Mouse (Mus musculus) heart, adult 2 months (tissue): ENCODE results near the gene Fbxw2.
"Not testable (repeated sequence)": the region's sequence is repeated elsewhere in the genome, so short reads cannot be mapped to it uniquely, and the experiment has no call there.

Source experiments
- CTCF ChIP-seq: fragments of 200-600 bp; IDR thresholded peaks from 2 replicates; pipeline ENCODE4 v1.8.1; 2022; ENCODE audit warnings: antibody characterized with exemption, mild to moderate bottlenecking, moderate library complexity
- EP300 ChIP-seq: fragments of 200-500 bp; IDR thresholded peaks from 2 replicates; pipeline ENCODE4 v1.6.1; 2011; ENCODE audit warnings: low read depth, low read length, control low read depth; ENCODE audit not compliant: insufficient read depth
- POLR2A ChIP-seq: fragments of 200-500 bp; IDR thresholded peaks from 2 replicates; pipeline ENCODE4 v1.6.1; 2011; ENCODE audit warnings: mild to moderate bottlenecking, low read depth, low read length, control low read depth; ENCODE audit not compliant: insufficient read depth

DNA sequence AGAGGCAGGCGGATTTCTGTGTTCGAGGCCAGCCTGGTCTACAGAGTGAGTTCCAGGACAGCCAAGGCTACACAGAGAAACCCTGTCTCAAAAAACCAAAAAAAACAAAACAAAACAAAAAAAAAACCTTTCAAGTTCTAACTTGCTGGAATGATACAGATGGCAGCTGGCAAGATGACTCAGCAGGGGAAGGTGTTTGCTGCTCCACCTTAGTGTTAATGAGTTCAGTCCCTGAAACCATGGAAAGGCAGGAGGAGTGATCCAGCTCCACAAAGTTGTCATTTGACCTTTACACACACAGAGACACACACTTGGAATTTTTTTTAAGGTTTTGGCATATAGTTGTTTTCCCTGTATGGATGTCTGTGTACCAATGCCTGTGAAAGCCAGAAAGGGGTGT lies 10.2 kb downstream of the Fbxw2 start:
- TF ChIP-seq CTCF, EP300, POLR2A: not testable (repeated sequence)
